Mouse (Mus musculus): ENCODE results near the gene Fgf14.

GRCm38 (mm10) chr14:124455120-124455519, 221.8 kb downstream of the Fgf14 start:
- TF ChIP-seq CTCF (conservative IDR thresholded peaks at IDR 0.05; ENCODE audit: low read length) (no peak), POU5F1 (IDR thresholded peaks at IDR 0.05; ENCODE audit: borderline replicate concordance, low read length) (no peak), NANOG (IDR thresholded peaks at IDR 0.05; ENCODE audit: borderline replicate concordance, low read length) (no peak)
